Mouse (Mus musculus) liver, embryonic 15.5 days (tissue): ENCODE data around the gene Smpdl3a. TPM values are rescaled to one million over a fixed set of nuclear protein-coding genes. Genes with fewer than 3 reads are reported as not detected.

ENCODE experiments used
- ATAC-seq: fragments of 200-750 bp; cut with Nextera tagmentation; 2 replicates; pipeline ENCODE4 v1.8.0; 2017; ENCODE audit warnings: moderate number of reproducible peaks, mild to moderate bottlenecking, moderate library complexity; ENCODE audit not compliant: insufficient read depth
- H3K27ac ChIP-seq: fragments of 300-500 bp; sonication (generic); replicated peaks from 2 replicates; pipeline ENCODE4 v1.5.1; 2015; ENCODE audit warnings: mild to moderate bottlenecking, inconsistent platforms
- H3K27me3 ChIP-seq: fragments of 300-500 bp; sonication (generic); 2 replicates; pipeline ENCODE4 v1.6.1; 2015; ENCODE audit warnings: mild to moderate bottlenecking, inconsistent platforms
- H3K36me3 ChIP-seq: fragments of 300-500 bp; sonication (generic); replicated peaks from 2 replicates; pipeline ENCODE4 v1.6.1; 2015; ENCODE audit warnings: moderate library complexity, mild to moderate bottlenecking, inconsistent platforms
- H3K4me1 ChIP-seq: fragments of 300-500 bp; sonication (generic); replicated peaks from 2 replicates; pipeline ENCODE4 v1.6.1; 2015; ENCODE audit warnings: inconsistent platforms
- H3K4me2 ChIP-seq: fragments of 300-500 bp; sonication (generic); 2 replicates; pipeline ENCODE4 v1.6.1; 2015; ENCODE audit warnings: moderate library complexity, mild to moderate bottlenecking, inconsistent platforms
- H3K4me3 ChIP-seq: fragments of 300-500 bp; sonication (generic); replicated peaks from 2 replicates; pipeline ENCODE4 v1.5.1; 2015; ENCODE audit warnings: mild to moderate bottlenecking, inconsistent platforms
- H3K9ac ChIP-seq: fragments of 300-500 bp; sonication (generic); 2 replicates; pipeline ENCODE4 v1.6.1; 2015; ENCODE audit warnings: moderate library complexity, mild to moderate bottlenecking, inconsistent platforms
- H3K9me3 ChIP-seq: fragments of 300-500 bp; sonication (generic); replicated peaks from 2 replicates; pipeline ENCODE4 v1.6.1; 2016; ENCODE audit warnings: inconsistent platforms
- WGBS: fragments of 180-500 bp; shearing (Covaris S2); methylation state at CpG from one replicate; pipeline ENCODE4 v1.1.7; 2015; ENCODE audit warnings: mixed read lengths; ENCODE audit not compliant: insufficient replicate concordance; 5-methylcytosine and 5-hydroxymethylcytosine counted together
- polyA plus RNA-seq: library from polyadenylated mRNA; unstranded; fragments of >200 nt; fragmentation: Nextera tagmentation; extraction: Ambion mirVana; gene quantifications from 2 replicates; pipeline ENCODE4 v1.2.1, GENCODE M21; 2015

Gene Smpdl3a
- polyA plus RNA-seq = 24.6 and 27.7 TPM in 2 replicates

GRCm38 (mm10) chr10:57794018-57794417 lies at the start of gene Smpdl3a:
Gene Smpdl3a, plus strand, starts transcription at chr10:57794335.
- no peak for ATAC-seq

GRCm38 (mm10) chr10:57745452-57745851 lies 48.7 kb upstream of the Smpdl3a start:
- H3K4me1 ChIP-seq = no peaks in the 10 kb centered on the region; the same call in 1 of the 2 replicates
- H3K27me3 ChIP-seq = no peaks in the 10 kb centered on the region
- ATAC-seq = no peak
- H3K9ac ChIP-seq = no peak overlapping the region
- no peaks in the 10 kb centered on the region for H3K36me3 ChIP-seq
- H3K9me3 ChIP-seq = no peaks in the 10 kb centered on the region
- H3K4me3 ChIP-seq = no peak overlapping the region
- no peak overlapping the region for H3K27ac ChIP-seq
- H3K4me2 ChIP-seq = no peak overlapping the region

More at GRCm38 (mm10) chr10:57794018-57794417, at the start of gene Smpdl3a:
- no peaks in the 10 kb centered on the region for H3K9me3 ChIP-seq
- H3K9ac ChIP-seq = peak within 1 kb of the TSS; percentile 84
- WGBS = 70% methylated on average over 7 of the region's 7 CpGs
- H3K4me1 ChIP-seq = peaks cover 23% of the 10 kb centered on the region
- H3K4me3 ChIP-seq = peak within 1 kb of the TSS; percentile 76
- no peaks in the 10 kb centered on the region for H3K36me3 ChIP-seq
- peak within 1 kb of the TSS; percentile 82 for H3K27ac ChIP-seq
- H3K4me2 ChIP-seq = peak within 1 kb of the TSS; percentile 96
- no peaks in the 10 kb centered on the region for H3K27me3 ChIP-seq

- ATAC-seq = no peak
- no peak overlapping the region for H3K27ac ChIP-seq
- H3K27me3 ChIP-seq = no peaks in the 10 kb centered on the region
- no peaks in the 10 kb centered on the region; the same call in 1 of the 2 replicates for H3K4me1 ChIP-seq
- H3K36me3 ChIP-seq = no peaks in the 10 kb centered on the region
- H3K4me2 ChIP-seq = no peak overlapping the region
- no peak overlapping the region for H3K9ac ChIP-seq
- no peak overlapping the region for H3K4me3 ChIP-seq
- H3K9me3 ChIP-seq = no peaks in the 10 kb centered on the region
Measured at GRCm38 (mm10) chr10:57747127-57747526, 47.0 kb upstream of the Smpdl3a start.

- no peak overlapping the region for H3K9ac ChIP-seq
- no peak overlapping the region for H3K27ac ChIP-seq
- no peaks in the 10 kb centered on the region for H3K36me3 ChIP-seq
- H3K4me3 ChIP-seq = no peak overlapping the region
- H3K4me1 ChIP-seq = no peaks in the 10 kb centered on the region
- no peak for ATAC-seq
- H3K4me2 ChIP-seq = no peak overlapping the region
- no peaks in the 10 kb centered on the region for H3K9me3 ChIP-seq
- H3K27me3 ChIP-seq = no peaks in the 10 kb centered on the region
- WGBS = 60% methylated on average over 1 of the region's 1 CpGs
Measured at GRCm38 (mm10) chr10:57753343-57753742, 40.8 kb upstream of the Smpdl3a start.

GRCm38 (mm10) chr10:57755201-57755736 lies 38.9 kb upstream of the Smpdl3a start:
- no peaks in the 10 kb centered on the region for H3K4me1 ChIP-seq
- H3K9ac ChIP-seq = no peak overlapping the region
- no peaks in the 10 kb centered on the region for H3K27me3 ChIP-seq
- 66% methylated on average over 2 of the region's 2 CpGs for WGBS
- no peak overlapping the region for H3K27ac ChIP-seq
- H3K9me3 ChIP-seq = no peaks in the 10 kb centered on the region
- H3K4me3 ChIP-seq = no peak overlapping the region
- no peaks in the 10 kb centered on the region for H3K36me3 ChIP-seq
- ATAC-seq = no peak
- H3K4me2 ChIP-seq = no peak overlapping the region

GRCm38 (mm10) chr10:57758999-57759398 lies 35.1 kb upstream of the Smpdl3a start:
- WGBS = 66% methylated on average over 2 of the region's 2 CpGs
- Histone ChIP-seq H3K9me3 (no peaks in the 10 kb centered on the region), H3K4me1 (no peaks in the 10 kb centered on the region), H3K9ac (no peak overlapping the region), H3K36me3 (no peaks in the 10 kb centered on the region), H3K4me3 (no peak overlapping the region), H3K27ac (no peak overlapping the region), H3K4me2 (no peak overlapping the region), H3K27me3 (no peaks in the 10 kb centered on the region)
- no peak for ATAC-seq

- H3K4me3 ChIP-seq = no peak overlapping the region
- no peak overlapping the region for H3K27ac ChIP-seq
- no peak for ATAC-seq
- H3K27me3 ChIP-seq = no peaks in the 10 kb centered on the region
- no peak overlapping the region for H3K4me2 ChIP-seq
- no peaks in the 10 kb centered on the region for H3K4me1 ChIP-seq
- 41% methylated on average over 3 of the region's 3 CpGs for whole genome bisulfite sequencing
- H3K36me3 ChIP-seq = no peaks in the 10 kb centered on the region
- H3K9ac ChIP-seq = no peak overlapping the region
- no peaks in the 10 kb centered on the region for H3K9me3 ChIP-seq
Measured at GRCm38 (mm10) chr10:57760694-57761093, 33.4 kb upstream of the Smpdl3a start.

- H3K4me3 ChIP-seq = no peak overlapping the region
- no peaks in the 10 kb centered on the region for H3K27me3 ChIP-seq
- H3K4me1 ChIP-seq = no peaks in the 10 kb centered on the region
- no peaks in the 10 kb centered on the region for H3K9me3 ChIP-seq
- peak; percentile 31; the same call in 1 of the 2 replicates for ATAC-seq
- H3K9ac ChIP-seq = no peak overlapping the region
- H3K27ac ChIP-seq = no peak overlapping the region
- H3K4me2 ChIP-seq = no peak overlapping the region
- H3K36me3 ChIP-seq = no peaks in the 10 kb centered on the region
- WGBS = 21% methylated on average over 1 of the region's 1 CpGs
Measured at GRCm38 (mm10) chr10:57763044-57763443, 31.1 kb upstream of the Smpdl3a start.

GRCm38 (mm10) chr10:57783289-57784130 lies 10.6 kb upstream of the Smpdl3a start:
- H3K4me1 ChIP-seq = no peaks in the 10 kb centered on the region
- H3K27me3 ChIP-seq = peaks cover 18% of the 10 kb centered on the region; the same call in 1 of the 2 replicates
- no peak overlapping the region for H3K27ac ChIP-seq
- H3K4me2 ChIP-seq = no peak overlapping the region
- H3K4me3 ChIP-seq = no peak overlapping the region
- no peaks in the 10 kb centered on the region for H3K9me3 ChIP-seq
- 40% methylated on average over 13 of the region's 13 CpGs for WGBS
- H3K36me3 ChIP-seq = no peaks in the 10 kb centered on the region
- no peak for ATAC-seq
- no peak overlapping the region for H3K9ac ChIP-seq

- ATAC-seq = no peak
- peaks cover 18% of the 10 kb centered on the region; the same call in 1 of the 2 replicates for H3K27me3 ChIP-seq
- H3K27ac ChIP-seq = no peak overlapping the region
- H3K36me3 ChIP-seq = no peaks in the 10 kb centered on the region
- 28% methylated on average over 7 of the region's 7 CpGs for whole genome bisulfite sequencing
- H3K4me2 ChIP-seq = no peak overlapping the region
- no peaks in the 10 kb centered on the region for H3K4me1 ChIP-seq
- no peak overlapping the region for H3K9ac ChIP-seq
- H3K9me3 ChIP-seq = no peaks in the 10 kb centered on the region
- no peak overlapping the region for H3K4me3 ChIP-seq
Measured at GRCm38 (mm10) chr10:57784131-57784875, 9.8 kb upstream of the Smpdl3a start.

- Histone ChIP-seq H3K27me3 (peaks cover 18% of the 10 kb centered on the region; the same call in 1 of the 2 replicates), H3K4me2 (no peak within 1 kb of the TSS), H3K9ac (no peak within 1 kb of the TSS), H3K9me3 (no peaks in the 10 kb centered on the region), H3K4me3 (no peak within 1 kb of the TSS), H3K27ac (no peak within 1 kb of the TSS), H3K36me3 (no peaks in the 10 kb centered on the region), H3K4me1 (no peaks in the 10 kb centered on the region)
- ATAC-seq = no peak
- 34% methylated on average over 7 of the region's 7 CpGs for WGBS
Measured at GRCm38 (mm10) chr10:57784876-57785150, 9.3 kb upstream of the Smpdl3a start, which contains the start of gene Fabp7. Gene Fabp7, plus strand, starts transcription at chr10:57784881.
